Mouse (Mus musculus) olfactory bulb, adult 2 months (tissue): ENCODE data around the gene Gm27179.
"Not testable (repeated sequence)": the region's sequence is repeated elsewhere in the genome, so short reads cannot be mapped to it uniquely, and the experiment has no call there.

ENCODE experiments used
- CTCF ChIP-seq: fragments of 200-500 bp; IDR thresholded peaks from 2 replicates; pipeline ENCODE4 v1.5.1; 2012; ENCODE audit warnings: low read depth, mild to moderate bottlenecking, low read length, moderate library complexity; ENCODE audit not compliant: insufficient read depth
- POLR2A ChIP-seq: fragments of 200-500 bp; IDR thresholded peaks from 2 replicates; pipeline ENCODE4 v1.6.1; 2012; ENCODE audit warnings: mild to moderate bottlenecking, low read depth, low read length, moderate library complexity; ENCODE audit not compliant: insufficient read depth

DNA sequence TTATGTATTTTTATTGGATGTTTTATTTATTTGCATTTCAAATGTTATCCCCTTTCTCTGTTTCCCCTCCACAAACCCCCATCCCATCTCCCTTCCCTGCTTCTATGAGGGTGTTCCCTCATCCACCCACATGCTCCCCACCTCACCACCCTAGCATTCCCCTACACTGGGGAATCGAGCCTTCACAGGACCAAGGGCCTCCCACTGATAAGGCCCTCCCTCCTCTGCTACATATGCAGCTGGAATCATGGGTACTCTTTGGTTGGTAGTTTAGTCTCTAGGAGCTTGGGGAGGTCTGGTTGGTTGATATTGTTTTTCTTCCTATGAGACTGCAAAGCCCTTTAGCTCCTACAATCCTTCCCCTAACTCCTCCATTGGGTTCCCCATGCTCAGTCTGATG is 13.9 kb upstream of the Gm27179 start:
- not testable (repeated sequence) for TF ChIP-seq CTCF, POLR2A
